Mouse (Mus musculus) forebrain, embryonic 10.5 days (tissue): ENCODE results near the gene Capn5. TPM values are rescaled to one million over a fixed set of nuclear protein-coding genes. Genes with fewer than 3 reads are reported as not detected.

Experiments
- DNase-seq: peaks from one replicate; pipeline ENCODE4 v3.0.0-alpha.2; 2017; ENCODE audit warnings: low spot score; ENCODE audit errors: extremely low spot score
- H3K27ac ChIP-seq: fragments of 300-500 bp; sonication (generic); 2 replicates; pipeline ENCODE4 v1.5.1; 2016; ENCODE audit warnings: mild to moderate bottlenecking
- H3K27me3 ChIP-seq: fragments of 300-500 bp; sonication (generic); 2 replicates; pipeline ENCODE4 v1.6.1; 2016; ENCODE audit warnings: mild to moderate bottlenecking; ENCODE audit not compliant: poor library complexity, severe bottlenecking
- H3K36me3 ChIP-seq: fragments of 300-500 bp; sonication (generic); replicated peaks from 2 replicates; pipeline ENCODE4 v1.6.1; 2016; ENCODE audit warnings: mild to moderate bottlenecking, moderate library complexity
- H3K4me1 ChIP-seq: fragments of 300-500 bp; sonication (generic); 2 replicates; pipeline ENCODE4 v1.6.1; 2016
- H3K4me3 ChIP-seq: fragments of 300-500 bp; sonication (generic); 2 replicates; pipeline ENCODE4 v1.5.1; 2016; ENCODE audit warnings: mild to moderate bottlenecking, moderate library complexity
- H3K9me3 ChIP-seq: fragments of 300-500 bp; sonication (generic); 2 replicates; pipeline ENCODE4 v1.6.1; 2016; ENCODE audit warnings: mild to moderate bottlenecking, moderate library complexity
- WGBS: fragments of 180-500 bp; shearing (Covaris S2); methylation state at CpG from one replicate; pipeline ENCODE4 v1.1.7; 2016; 5-methylcytosine and 5-hydroxymethylcytosine counted together
- polyA plus RNA-seq: library from polyadenylated mRNA; unstranded; fragments of >200 nt; fragmentation: Nextera tagmentation; extraction: Ambion mirVana; gene quantifications from 2 replicates; pipeline ENCODE4 v1.2.1, GENCODE M21; 2016

Capn5 gene
- polyA plus RNA-seq, 1 experiment from 2014 or later = 5.8 TPM

DNA sequence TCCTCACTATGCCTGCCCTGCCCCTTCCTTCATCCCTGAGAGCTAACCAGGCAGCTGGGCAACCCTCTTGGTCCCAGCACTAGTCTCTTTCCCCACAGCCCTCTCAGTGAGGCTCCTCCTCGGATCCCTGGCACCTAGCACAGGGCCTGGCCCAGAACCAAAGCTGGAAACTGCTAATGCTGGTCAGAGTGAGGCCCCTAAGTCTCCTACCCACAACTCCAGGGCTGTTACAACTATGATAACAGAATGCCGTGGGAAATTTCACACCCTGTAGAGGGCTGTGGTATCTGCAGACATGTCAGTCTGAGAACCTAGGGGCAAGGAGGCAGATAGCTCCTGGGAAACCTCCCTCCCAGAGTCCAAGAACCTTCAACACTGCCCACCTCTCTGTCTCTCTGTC, 37.5 kb downstream of the Capn5 start:
- 61% methylated on average over 2 of the region's 2 CpGs for WGBS
- no peaks in the 10 kb centered on the region for H3K9me3 ChIP-seq
- H3K27ac ChIP-seq = no peak overlapping the region
- peaks cover 7% of the 10 kb centered on the region; the same call in 1 of the 2 replicates for H3K27me3 ChIP-seq
- no peaks in the 10 kb centered on the region for H3K36me3 ChIP-seq
- H3K4me1 ChIP-seq = peaks cover 37% of the 10 kb centered on the region
- H3K4me3 ChIP-seq = no peak overlapping the region
- no peak for DNase-seq

DNA sequence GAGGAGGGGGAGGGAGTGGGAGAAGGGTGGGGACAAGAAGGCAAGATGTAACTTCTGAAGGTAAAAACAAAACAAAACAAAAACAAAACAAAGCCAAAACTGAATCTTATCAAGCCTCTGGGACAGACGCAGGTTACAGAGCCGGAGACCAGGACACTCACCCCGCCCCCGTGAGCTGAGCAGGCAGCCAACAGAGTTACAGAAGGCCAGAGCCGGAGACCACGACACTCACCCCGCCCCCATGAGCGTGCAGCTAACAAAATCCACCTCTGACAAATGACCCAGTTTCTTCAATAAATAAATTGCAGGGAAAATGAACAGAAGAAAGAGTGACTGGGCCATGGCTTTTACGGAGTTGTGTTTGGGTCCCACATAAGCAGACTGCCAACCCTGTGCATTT, 38.9 kb downstream of the Capn5 start:
- Histone ChIP-seq H3K4me3 (no peak overlapping the region), H3K27me3 (peaks cover 7% of the 10 kb centered on the region; the same call in 1 of the 2 replicates), H3K4me1 (peaks cover 37% of the 10 kb centered on the region), H3K36me3 (no peaks in the 10 kb centered on the region), H3K9me3 (no peaks in the 10 kb centered on the region), H3K27ac (no peak overlapping the region)
- 23% methylated on average over 9 of the region's 9 CpGs for WGBS
- DNase-seq = no peak

DNA sequence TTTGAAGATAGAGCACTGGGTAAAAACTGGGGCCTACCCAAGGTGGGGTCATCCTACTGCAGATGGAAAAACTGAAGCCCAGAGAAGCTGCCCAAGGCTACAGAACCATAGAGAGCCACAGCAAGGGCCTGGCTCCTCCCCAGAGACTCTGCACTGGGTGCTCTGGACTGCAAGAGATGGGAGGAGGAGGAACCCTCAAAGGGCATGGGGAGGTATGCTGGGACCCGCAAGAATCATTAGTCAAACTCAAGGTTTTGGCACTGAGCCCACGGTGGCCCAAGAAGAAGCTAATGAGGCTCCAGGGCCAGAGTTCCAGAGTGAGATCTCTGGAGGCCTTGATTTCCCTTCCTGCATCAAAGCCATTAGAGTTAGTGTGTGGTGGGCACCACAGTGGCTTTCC, 40.1 kb downstream of the Capn5 start:
- H3K4me1 ChIP-seq = peaks cover 36% of the 10 kb centered on the region
- H3K36me3 ChIP-seq = no peaks in the 10 kb centered on the region
- 97% methylated on average over 2 of the region's 2 CpGs for WGBS

DNA sequence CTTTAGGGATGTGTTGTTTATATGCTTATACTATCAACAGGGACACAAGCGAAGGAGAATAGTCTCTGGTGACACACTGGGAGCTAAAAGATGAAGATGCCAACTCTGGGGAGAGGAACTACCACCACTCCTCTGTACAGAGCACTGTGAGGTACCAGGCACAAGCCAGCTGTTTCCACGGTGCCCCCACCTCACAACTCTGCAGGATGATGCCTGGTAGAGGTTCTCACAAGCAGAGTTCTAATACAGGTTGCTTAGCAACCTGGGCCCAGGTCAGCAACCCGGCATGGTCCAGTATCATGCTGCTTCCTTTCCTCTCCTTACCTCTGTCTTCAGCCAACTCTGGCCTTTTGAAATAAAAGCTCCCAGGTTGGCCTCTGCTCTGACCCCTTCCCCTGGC, 40.5 kb downstream of the Capn5 start:
- Histone ChIP-seq H3K36me3 (no peaks in the 10 kb centered on the region), H3K27me3 (no peaks in the 10 kb centered on the region; the same call in 1 of the 2 replicates), H3K4me1 (peaks cover 32% of the 10 kb centered on the region), H3K27ac (no peak overlapping the region), H3K4me3 (no peak overlapping the region), H3K9me3 (no peaks in the 10 kb centered on the region)
- 52% methylated on average over 3 of the region's 3 CpGs for WGBS
- no peak for DNase-seq

More for the DNA sequence above, 40.1 kb downstream of the Capn5 start:
- no peaks in the 10 kb centered on the region; the same call in 1 of the 2 replicates for H3K27me3 ChIP-seq
- no peak overlapping the region for H3K27ac ChIP-seq
- no peak for DNase-seq
- no peak overlapping the region for H3K4me3 ChIP-seq
- H3K9me3 ChIP-seq = no peaks in the 10 kb centered on the region

DNA sequence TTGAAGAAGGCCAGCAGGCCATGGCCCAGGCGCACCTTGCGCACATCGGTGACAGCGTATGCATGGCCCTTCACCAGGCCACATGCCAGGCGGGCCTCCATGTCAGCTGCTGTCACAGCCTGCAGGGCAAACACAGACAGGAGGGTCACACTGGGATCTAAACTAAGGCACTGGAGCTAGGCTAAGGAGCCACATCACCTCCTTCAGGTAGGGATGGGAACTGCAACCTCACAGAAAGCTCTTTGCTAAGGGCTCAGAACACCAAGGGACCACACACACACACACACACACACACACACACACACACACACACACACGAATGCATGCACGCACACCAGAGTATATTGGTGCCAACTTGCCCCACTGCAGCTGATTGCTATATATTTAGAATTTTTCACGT, 46.3 kb downstream of the Capn5 start:
- DNase-seq = no peak
- 96% methylated on average over 8 of the region's 8 CpGs for WGBS
- no peaks in the 10 kb centered on the region for H3K36me3 ChIP-seq
- H3K27me3 ChIP-seq = no peaks in the 10 kb centered on the region
- H3K4me3 ChIP-seq = no peak overlapping the region
- H3K4me1 ChIP-seq = no peaks in the 10 kb centered on the region
- H3K27ac ChIP-seq = no peak overlapping the region
- H3K9me3 ChIP-seq = no peaks in the 10 kb centered on the region

DNA sequence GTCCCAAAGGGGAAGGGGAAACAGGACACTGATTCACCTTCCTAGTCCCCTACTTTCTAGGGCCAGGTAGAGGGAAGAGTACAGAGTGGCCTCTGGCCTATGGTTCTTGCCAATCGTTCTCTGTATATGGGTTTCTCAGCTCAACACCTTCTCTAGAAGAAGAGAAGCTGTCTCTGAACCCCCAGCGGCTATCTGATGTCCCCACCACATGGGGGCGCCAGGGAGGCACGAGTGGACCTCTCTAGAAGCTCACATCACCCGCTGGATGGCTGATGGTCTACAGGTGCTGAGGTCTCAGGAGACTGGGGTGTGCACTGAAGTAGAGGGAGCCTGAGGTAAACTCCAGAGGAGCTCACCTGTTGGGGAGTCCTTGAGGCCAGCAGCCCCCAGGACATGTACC, 52.6 kb downstream of the Capn5 start:
- DNase-seq = no peak
- Histone ChIP-seq H3K27ac (no peak overlapping the region), H3K4me3 (no peak overlapping the region), H3K36me3 (no peaks in the 10 kb centered on the region), H3K9me3 (no peaks in the 10 kb centered on the region), H3K27me3 (peaks cover 12% of the 10 kb centered on the region; the same call in 1 of the 2 replicates), H3K4me1 (peaks cover 4% of the 10 kb centered on the region)
- 42% methylated on average over 5 of the region's 5 CpGs for WGBS

DNA sequence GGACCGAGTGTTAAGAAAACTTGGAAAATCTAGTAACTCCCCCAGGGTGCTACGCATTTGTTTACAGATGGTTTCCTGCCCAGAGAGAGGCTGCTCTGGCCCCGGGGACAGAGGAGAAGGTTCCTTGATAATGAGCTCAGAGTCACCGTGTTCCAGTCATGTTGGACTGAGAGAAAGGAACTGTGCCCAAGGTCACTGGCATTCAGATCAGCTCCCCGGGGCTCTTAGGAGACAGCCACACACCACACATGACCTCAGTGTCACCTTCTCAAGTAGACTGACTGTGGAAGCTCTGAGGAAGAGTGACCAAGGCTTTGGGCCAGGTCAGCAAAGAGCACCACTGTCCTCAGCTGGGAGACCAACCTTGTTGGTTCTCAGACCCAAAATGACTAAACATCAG, 53.4 kb downstream of the Capn5 start:
- DNase-seq = no peak
- no peaks in the 10 kb centered on the region for H3K9me3 ChIP-seq
- H3K27ac ChIP-seq = no peak overlapping the region
- peaks cover 11% of the 10 kb centered on the region for H3K4me1 ChIP-seq
- no peak overlapping the region for H3K4me3 ChIP-seq
- WGBS = 76% methylated on average over 5 of the region's 5 CpGs
- no peaks in the 10 kb centered on the region for H3K36me3 ChIP-seq
- H3K27me3 ChIP-seq = peaks cover 13% of the 10 kb centered on the region; the same call in 1 of the 2 replicates

DNA sequence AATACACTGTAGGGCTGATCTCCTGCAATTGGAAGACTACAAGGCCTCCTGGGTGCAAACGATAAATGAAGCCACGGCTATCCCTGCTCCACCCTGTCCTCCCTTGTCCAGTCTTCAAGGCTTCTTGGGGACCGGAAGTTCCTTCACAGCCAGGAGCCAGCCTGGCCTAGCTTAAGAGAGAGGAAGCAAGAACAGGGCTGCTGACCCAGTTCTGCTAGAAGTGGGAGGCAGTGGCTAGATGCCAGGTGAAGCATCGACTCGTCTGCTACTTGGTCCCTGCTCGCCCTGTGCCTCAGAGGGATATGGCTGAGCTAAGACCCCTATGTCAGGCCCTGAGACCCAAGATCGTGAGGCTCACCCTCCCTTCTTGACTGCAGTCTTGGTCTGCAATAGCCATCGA, 56.4 kb downstream of the Capn5 start:
- H3K36me3 ChIP-seq = no peaks in the 10 kb centered on the region
- H3K4me3 ChIP-seq = no peak overlapping the region
- no peak for DNase-seq
- peaks cover 27% of the 10 kb centered on the region for H3K4me1 ChIP-seq
- H3K27me3 ChIP-seq = peaks cover 13% of the 10 kb centered on the region; the same call in 1 of the 2 replicates
- no peaks in the 10 kb centered on the region for H3K9me3 ChIP-seq
- no peak overlapping the region for H3K27ac ChIP-seq
- 85% methylated on average over 8 of the region's 8 CpGs for WGBS

DNA sequence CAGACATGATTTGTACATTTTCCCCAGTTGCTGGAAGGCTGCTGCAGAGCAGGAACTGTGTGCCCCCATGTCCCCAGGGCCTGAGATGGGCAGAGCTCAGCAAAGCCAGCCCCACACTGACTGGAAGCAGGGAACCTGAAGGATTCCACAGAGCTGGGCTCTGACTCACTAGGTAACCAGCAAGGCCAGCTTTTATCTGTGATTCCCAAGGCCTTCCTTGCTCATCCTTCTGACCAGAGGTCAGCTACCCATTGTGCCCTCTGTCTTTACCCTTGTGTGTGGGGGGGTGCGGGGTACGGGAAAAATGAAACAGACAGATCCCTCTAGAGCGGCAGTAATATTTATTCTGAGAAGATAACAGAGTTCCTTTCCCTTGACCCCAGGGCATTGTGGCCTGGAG, 56.8 kb downstream of the Capn5 start:
- peaks cover 13% of the 10 kb centered on the region; the same call in 1 of the 2 replicates for H3K27me3 ChIP-seq
- H3K27ac ChIP-seq = no peak overlapping the region
- H3K36me3 ChIP-seq = no peaks in the 10 kb centered on the region
- no peaks in the 10 kb centered on the region for H3K9me3 ChIP-seq
- H3K4me3 ChIP-seq = no peak overlapping the region
- WGBS = 93% methylated on average over 3 of the region's 3 CpGs
- peaks cover 27% of the 10 kb centered on the region for H3K4me1 ChIP-seq
- DNase-seq = no peak

DNA sequence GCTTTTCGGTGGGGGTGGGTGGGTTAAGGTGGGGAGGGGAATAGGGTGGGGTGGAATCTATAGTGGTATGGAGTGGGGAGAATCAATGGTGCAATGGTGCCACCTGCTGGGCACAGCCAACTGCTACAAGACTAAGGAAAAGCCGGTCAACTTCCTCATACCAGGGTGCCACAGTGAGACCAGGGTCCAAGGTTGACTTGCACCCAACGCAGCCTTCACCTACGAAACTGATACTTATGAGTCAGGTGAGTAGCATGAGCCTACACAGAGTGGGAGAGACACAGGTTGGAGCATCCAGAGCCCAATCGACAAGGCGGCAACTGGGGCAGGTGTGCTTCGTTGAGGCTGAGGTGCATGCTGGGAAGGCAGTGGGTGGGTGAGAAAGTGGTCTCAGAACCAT, 57.7 kb downstream of the Capn5 start:
- peak; percentile 78 for DNase-seq
- 4% methylated on average over 7 of the region's 7 CpGs for WGBS
- Histone ChIP-seq H3K36me3 (no peaks in the 10 kb centered on the region), H3K27ac (0 out of 2 replicates have a peak overlapping the region, but pooled peaks have one; percentile 56), H3K4me1 (peaks cover 27% of the 10 kb centered on the region), H3K27me3 (peaks cover 13% of the 10 kb centered on the region; the same call in 1 of the 2 replicates), H3K4me3 (peak overlapping the region; percentile 43), H3K9me3 (no peaks in the 10 kb centered on the region)

DNA sequence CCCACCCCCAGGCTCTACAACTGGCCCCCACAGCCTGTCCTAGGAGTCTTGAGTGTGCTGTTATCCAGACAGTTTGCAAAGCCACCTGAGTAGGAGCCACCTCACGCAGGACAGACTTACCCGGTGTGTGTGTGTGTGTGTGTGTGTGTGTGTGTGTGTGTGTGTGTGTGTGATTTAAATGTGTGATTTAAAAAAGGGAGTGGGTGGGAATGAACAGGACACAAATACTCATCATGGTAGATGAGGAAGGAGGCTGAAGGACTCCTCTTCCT, 58.2 kb downstream of the Capn5 start:
- Histone ChIP-seq H3K36me3 (no peaks in the 10 kb centered on the region), H3K27ac (no peak overlapping the region), H3K4me1 (peaks cover 27% of the 10 kb centered on the region), H3K27me3 (peaks cover 13% of the 10 kb centered on the region; the same call in 1 of the 2 replicates), H3K4me3 (peak overlapping the region; percentile 43; the same call in 1 of the 2 replicates), H3K9me3 (no peaks in the 10 kb centered on the region)
- 75% methylated on average over 2 of the region's 2 CpGs for WGBS
- DNase-seq = no peak

DNA sequence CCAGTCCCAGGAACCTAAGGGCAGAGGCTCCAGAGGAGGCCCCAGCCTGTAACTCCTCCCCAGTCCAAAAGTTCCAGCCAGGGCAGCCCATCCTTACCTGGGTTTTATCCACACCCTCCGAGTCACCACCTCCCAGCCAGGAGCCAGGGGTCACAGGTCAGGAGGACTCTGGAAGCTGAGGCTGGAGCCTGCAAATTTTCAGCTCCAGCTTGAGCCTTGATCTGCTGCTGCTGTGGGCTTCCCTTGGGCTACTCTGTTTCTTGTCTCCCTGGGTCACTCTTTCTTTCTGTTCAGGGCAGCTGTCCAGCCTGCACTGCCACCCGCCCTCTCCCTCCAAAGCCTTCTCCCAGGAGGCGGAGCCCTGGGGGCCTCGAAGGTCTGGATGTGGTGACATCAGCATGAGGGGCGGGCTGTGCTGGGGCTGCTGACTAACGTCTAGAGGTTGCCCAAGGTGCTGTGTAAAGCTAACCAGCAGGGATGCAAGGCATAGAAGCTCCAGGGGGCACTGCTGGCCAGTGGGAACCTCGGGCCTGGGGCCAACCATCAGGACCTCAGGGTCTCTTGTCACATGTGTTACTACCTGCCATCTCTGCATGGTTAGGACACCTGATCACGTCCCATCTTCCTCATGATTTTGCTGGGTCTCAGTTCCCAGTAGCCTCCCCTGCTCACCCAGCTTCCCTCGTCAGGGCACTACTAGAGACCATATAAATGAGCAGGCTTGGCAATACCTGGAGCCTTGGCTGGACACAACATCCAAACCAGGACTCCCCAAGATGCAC, 58.7 kb downstream of the Capn5 start, which contains the start of gene Myo7a:
TSS of gene Myo7a (minus strand) at position 346 of the 782 bp plus-strand sequence.
- peak within 1 kb of the TSS; percentile 58 for H3K27ac ChIP-seq

DNA sequence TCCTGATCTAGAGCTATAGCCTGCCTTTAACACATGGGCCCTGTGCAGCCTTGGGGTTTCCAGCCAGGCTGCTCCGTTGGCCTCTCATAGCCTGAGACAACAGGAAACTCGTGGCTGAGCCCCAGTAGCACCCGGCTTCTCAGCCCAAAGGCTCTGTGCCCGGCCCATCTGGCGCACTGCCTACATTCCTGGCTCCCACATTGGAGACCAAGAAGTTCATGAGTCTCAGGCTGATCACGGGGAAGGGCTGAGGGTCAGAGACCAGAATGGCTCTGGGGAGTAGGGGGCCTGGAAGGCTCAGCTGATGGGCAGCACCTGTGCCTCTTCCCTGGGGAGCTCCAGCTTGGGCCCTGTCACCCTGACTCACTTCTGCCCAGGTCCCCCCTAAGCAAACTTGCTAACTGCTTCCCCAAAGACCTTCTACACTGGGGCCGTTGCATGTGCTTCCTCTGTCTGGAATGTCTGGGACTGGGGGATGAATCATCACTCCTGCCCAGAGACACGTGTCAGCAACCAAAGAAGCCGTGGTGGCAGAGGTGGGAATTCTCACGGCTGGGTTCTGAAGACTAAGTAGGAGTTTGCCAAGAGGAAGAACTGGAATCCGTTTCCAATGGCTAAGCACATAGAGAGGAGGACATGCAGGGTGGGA, 60.9 kb downstream of the Capn5 start:
- no peak for DNase-seq

More for the DNA sequence above, 58.7 kb downstream of the Capn5 start, which contains the start of gene Myo7a:
- peak; percentile 40 for DNase-seq
- WGBS = 26% methylated on average over 9 of the region's 9 CpGs
- H3K27me3 ChIP-seq = peaks cover 13% of the 10 kb centered on the region; the same call in 1 of the 2 replicates
- no peaks in the 10 kb centered on the region for H3K36me3 ChIP-seq
- peaks cover 27% of the 10 kb centered on the region for H3K4me1 ChIP-seq
- H3K9me3 ChIP-seq = no peaks in the 10 kb centered on the region
- peak within 1 kb of the TSS; percentile 43 for H3K4me3 ChIP-seq

More for the DNA sequence above, 60.9 kb downstream of the Capn5 start:
- no peak overlapping the region for H3K4me3 ChIP-seq
- no peaks in the 10 kb centered on the region for H3K36me3 ChIP-seq
- peaks cover 27% of the 10 kb centered on the region for H3K4me1 ChIP-seq
- 78% methylated on average over 11 of the region's 11 CpGs for WGBS
- H3K9me3 ChIP-seq = no peaks in the 10 kb centered on the region
- H3K27ac ChIP-seq = peak overlapping the region; percentile 15; the same call in 1 of the 2 replicates
- peaks cover 26% of the 10 kb centered on the region for H3K27me3 ChIP-seq
